Mouse (Mus musculus) MEL (cell line): Measurements from ENCODE around the gene Pld4.

ENCODE experiments used
- CHD2 ChIP-seq: IDR thresholded peaks from 2 replicates; pipeline ENCODE4 v1.6.1; 2011; ENCODE audit warnings: low read length, improper control_type of control experiment
- CTCF ChIP-seq, 3 experiments: IDR thresholded peaks in 2 of 3; conservative IDR thresholded peaks in 1 of 3; 2 replicates each; pipeline ENCODE4 v1.5.1; 2011 to 2012; ENCODE audit warnings: low read length in 3 of 3, low read depth in 2 of 3, mild to moderate bottlenecking in 2 of 3, improper control_type of control experiment in 1 of 3, inconsistent platforms in 1 of 3, mixed read lengths in 1 of 3, moderate library complexity in 1 of 3; ENCODE audit not compliant: control insufficient read depth in 1 of 3, insufficient read depth in 1 of 3, poor library complexity in 1 of 3, severe bottlenecking in 1 of 3
- EP300 ChIP-seq, 2 experiments: IDR thresholded peaks; 2 replicates each; pipeline ENCODE4 v1.6.1; 2011; ENCODE audit warnings: improper control_type of control experiment in 2 of 2, low read length in 2 of 2, low read depth in 1 of 2, mild to moderate bottlenecking in 1 of 2
- GATA1 ChIP-seq: IDR thresholded peaks from 2 replicates; pipeline ENCODE4 v1.6.1; 2011; ENCODE audit warnings: low read depth, low read length, improper control_type of control experiment
- MAFK ChIP-seq: IDR thresholded peaks from 2 replicates; pipeline ENCODE4 v1.6.1; 2011; ENCODE audit warnings: low read depth, mild to moderate bottlenecking, low read length, improper control_type of control experiment, borderline replicate concordance
- MAX ChIP-seq: IDR thresholded peaks from 2 replicates; pipeline ENCODE4 v1.6.1; 2011; ENCODE audit warnings: low read length, improper control_type of control experiment
- MYB ChIP-seq: IDR thresholded peaks from 2 replicates; pipeline ENCODE4 v1.6.1; 2011; ENCODE audit warnings: mild to moderate bottlenecking, low read depth, low read length, improper control_type of control experiment
- NELFE ChIP-seq: IDR thresholded peaks from 2 replicates; pipeline ENCODE4 v1.6.1; 2011; ENCODE audit warnings: low read depth, low read length, improper control_type of control experiment
- POLR2A ChIP-seq, 2 experiments: IDR thresholded peaks; 2 replicates each; pipeline ENCODE4 v1.6.1; 2011 to 2012; ENCODE audit warnings: low read length in 2 of 2, mild to moderate bottlenecking in 2 of 2, control low read depth in 1 of 2, improper control_type of control experiment in 1 of 2, low read depth in 1 of 2, moderate library complexity in 1 of 2; ENCODE audit not compliant: control insufficient read depth in 1 of 2, insufficient read depth in 1 of 2, poor library complexity in 1 of 2
- POLR2AphosphoS2 ChIP-seq: IDR thresholded peaks from 2 replicates; pipeline ENCODE4 v1.6.1; 2011; ENCODE audit warnings: low read length, improper control_type of control experiment
- RCOR1 ChIP-seq: IDR thresholded peaks from 2 replicates; pipeline ENCODE4 v1.6.1; 2012; ENCODE audit warnings: low read depth, mild to moderate bottlenecking, inconsistent platforms, low read length, improper control_type of control experiment
- TCF12 ChIP-seq: IDR thresholded peaks from 2 replicates; pipeline ENCODE4 v1.6.1; 2014; ENCODE audit warnings: low read depth, mild to moderate bottlenecking, inconsistent platforms, low read length, improper control_type of control experiment, moderate library complexity
- ZKSCAN1 ChIP-seq: IDR thresholded peaks from 2 replicates; pipeline ENCODE4 v1.6.1; 2012; ENCODE audit warnings: low read depth, mild to moderate bottlenecking, inconsistent platforms, low read length, improper control_type of control experiment, moderate library complexity
- ZMIZ1 ChIP-seq: IDR thresholded peaks from 2 replicates; pipeline ENCODE4 v1.6.1; 2012; ENCODE audit warnings: low read depth, mild to moderate bottlenecking, inconsistent platforms, low read length, improper control_type of control experiment, moderate library complexity

GRCm38 (mm10) chr12:112736636-112736925, 23.9 kb upstream of the Pld4 start:
- TF ChIP-seq POLR2AphosphoS2 (no peak), CHD2 (no peak), RCOR1 (no peak), CTCF (IDR thresholded peaks at IDR 0.05 in 2 of 3, conservative IDR thresholded peaks at IDR 0.05 in 1 of 3; ENCODE audit: control insufficient read depth in 1 of 3, insufficient read depth in 1 of 3, low read depth in 2 of 3, low read length in 3 of 3, poor library complexity in 1 of 3, severe bottlenecking in 1 of 3) (no peak), TCF12 (no peak), POLR2A (IDR thresholded peaks at IDR 0.05; ENCODE audit: control insufficient read depth in 1 of 2, insufficient read depth in 1 of 2, low read depth in 1 of 2, low read length in 2 of 2, poor library complexity in 1 of 2) (no peak), ZKSCAN1 (no peak), NELFE (no peak), ZMIZ1 (no peak), EP300 (IDR thresholded peaks at IDR 0.05; ENCODE audit: low read depth in 1 of 2, low read length in 2 of 2) (no peak), GATA1 (no peak), MYB (no peak), MAFK (no peak), MAX (no peak)
